Mouse (Mus musculus) heart, embryonic 10.5 days (tissue): ENCODE results near the gene Elovl7. TPM values are rescaled to one million over a fixed set of nuclear protein-coding genes. Genes with fewer than 3 reads are reported as not detected.
A peak's percentile ranks its signal among the peaks of the same experiment; 100 is the strongest.

Source experiments
- DNase-seq: peaks from one replicate; pipeline ENCODE4 v3.0.0-alpha.2; 2017; ENCODE audit warnings: low spot score
- H3K27ac ChIP-seq: fragments of 300-500 bp; sonication (generic); 2 replicates; pipeline ENCODE4 v1.5.1; 2016; ENCODE audit warnings: mild to moderate bottlenecking
- H3K27me3 ChIP-seq: fragments of 300-500 bp; sonication (generic); 2 replicates; pipeline ENCODE4 v1.6.1; 2016; ENCODE audit warnings: mild to moderate bottlenecking; ENCODE audit not compliant: poor library complexity, insufficient read depth, severe bottlenecking
- H3K36me3 ChIP-seq: fragments of 300-500 bp; sonication (generic); 2 replicates; pipeline ENCODE4 v1.6.1; 2016; ENCODE audit warnings: mild to moderate bottlenecking, moderate library complexity
- H3K4me1 ChIP-seq: fragments of 300-500 bp; sonication (generic); 2 replicates; pipeline ENCODE4 v1.6.1; 2016; ENCODE audit warnings: mild to moderate bottlenecking
- H3K4me3 ChIP-seq: fragments of 300-500 bp; sonication (generic); 2 replicates; pipeline ENCODE4 v1.5.1; 2016; ENCODE audit warnings: mild to moderate bottlenecking, moderate library complexity
- H3K9me3 ChIP-seq: fragments of 300-500 bp; sonication (generic); 2 replicates; pipeline ENCODE4 v1.6.1; 2016; ENCODE audit warnings: mild to moderate bottlenecking, moderate library complexity
- WGBS: fragments of 180-500 bp; shearing (Covaris S2); methylation state at CpG from one replicate; pipeline ENCODE4 v1.1.7; 2016; 5-methylcytosine and 5-hydroxymethylcytosine counted together
- polyA plus RNA-seq: library from polyadenylated mRNA; unstranded; fragments of >200 nt; fragmentation: Nextera tagmentation; extraction: Ambion mirVana; gene quantifications from 2 replicates; pipeline ENCODE4 v1.2.1, GENCODE M21; 2016

Gene Elovl7
- polyA plus RNA-seq, result 1.2 and 1.6 TPM in 2 replicates

- peaks cover 83% of the 10 kb centered on the region for H3K27me3 ChIP-seq
- H3K4me3 ChIP-seq, result peak within 1 kb of the TSS; percentile 77
- WGBS, result under 1% methylated on average over 40 of the region's 40 CpGs
- no peaks in the 10 kb centered on the region for H3K36me3 ChIP-seq
- peak; percentile 76 for DNase-seq
- H3K4me1 ChIP-seq, result peaks cover 16% of the 10 kb centered on the region
- no peaks in the 10 kb centered on the region for H3K9me3 ChIP-seq
- peak within 1 kb of the TSS; percentile 75 for H3K27ac ChIP-seq
Measured at GRCm38 (mm10) chr13:108214081-108214484, at the start of gene Elovl7. Gene Elovl7, plus strand, starts transcription at chr13:108214404.

- WGBS, result 93% methylated on average over 3 of the region's 3 CpGs
- Histone ChIP-seq H3K36me3 (peaks cover 15% of the 10 kb centered on the region; the same call in 1 of the 2 replicates), H3K27me3 (no peaks in the 10 kb centered on the region), H3K4me3 (no peak overlapping the region), H3K27ac (no peak overlapping the region), H3K4me1 (peaks cover 2% of the 10 kb centered on the region; the same call in 1 of the 2 replicates), H3K9me3 (no peaks in the 10 kb centered on the region)
- no peak for DNase-seq
Measured at GRCm38 (mm10) chr13:108164621-108165020, 49.6 kb upstream of the Elovl7 start.

GRCm38 (mm10) chr13:108170002-108170401, 44.2 kb upstream of the Elovl7 start:
- DNase-seq, result no peak
- 100% methylated on average over 1 of the region's 1 CpGs for WGBS
- no peak overlapping the region for H3K27ac ChIP-seq
- H3K27me3 ChIP-seq, result no peaks in the 10 kb centered on the region
- H3K9me3 ChIP-seq, result no peaks in the 10 kb centered on the region
- H3K36me3 ChIP-seq, result peaks cover 42% of the 10 kb centered on the region
- H3K4me3 ChIP-seq, result no peak overlapping the region
- no peaks in the 10 kb centered on the region for H3K4me1 ChIP-seq

- H3K4me1 ChIP-seq, result no peaks in the 10 kb centered on the region
- no peak overlapping the region for H3K27ac ChIP-seq
- DNase-seq, result no peak
- no peaks in the 10 kb centered on the region for H3K27me3 ChIP-seq
- H3K9me3 ChIP-seq, result no peaks in the 10 kb centered on the region
- H3K4me3 ChIP-seq, result no peak overlapping the region
- H3K36me3 ChIP-seq, result peaks cover 45% of the 10 kb centered on the region
- WGBS, result 77% methylated on average over 8 of the region's 8 CpGs
Measured at GRCm38 (mm10) chr13:108170511-108170910, 43.7 kb upstream of the Elovl7 start.

- H3K9me3 ChIP-seq, result no peaks in the 10 kb centered on the region
- H3K4me3 ChIP-seq, result no peak overlapping the region
- peaks cover 62% of the 10 kb centered on the region for H3K36me3 ChIP-seq
- no peaks in the 10 kb centered on the region for H3K4me1 ChIP-seq
- H3K27me3 ChIP-seq, result no peaks in the 10 kb centered on the region
- 84% methylated on average over 8 of the region's 8 CpGs for WGBS
- DNase-seq, result no peak
- no peak overlapping the region for H3K27ac ChIP-seq
Measured at GRCm38 (mm10) chr13:108179618-108180017, 34.6 kb upstream of the Elovl7 start.

GRCm38 (mm10) chr13:108180821-108181220, 33.4 kb upstream of the Elovl7 start:
- Histone ChIP-seq H3K27ac (no peak overlapping the region), H3K9me3 (no peaks in the 10 kb centered on the region), H3K36me3 (peaks cover 67% of the 10 kb centered on the region), H3K4me1 (no peaks in the 10 kb centered on the region), H3K4me3 (no peak overlapping the region), H3K27me3 (no peaks in the 10 kb centered on the region)
- DNase-seq, result no peak
- 68% methylated on average over 5 of the region's 5 CpGs for WGBS

- H3K36me3 ChIP-seq, result peaks cover 51% of the 10 kb centered on the region
- no peak overlapping the region for H3K27ac ChIP-seq
- H3K9me3 ChIP-seq, result no peaks in the 10 kb centered on the region
- no peak for DNase-seq
- no peak overlapping the region for H3K4me3 ChIP-seq
- no peaks in the 10 kb centered on the region for H3K4me1 ChIP-seq
- no peaks in the 10 kb centered on the region for H3K27me3 ChIP-seq
Measured at GRCm38 (mm10) chr13:108184743-108185255, 29.4 kb upstream of the Elovl7 start.

GRCm38 (mm10) chr13:108185530-108185929, 28.7 kb upstream of the Elovl7 start:
- 94% methylated on average over 3 of the region's 3 CpGs for WGBS
- no peak overlapping the region for H3K4me3 ChIP-seq
- no peaks in the 10 kb centered on the region for H3K27me3 ChIP-seq
- no peak for DNase-seq
- H3K27ac ChIP-seq, result no peak overlapping the region
- H3K36me3 ChIP-seq, result peaks cover 50% of the 10 kb centered on the region
- H3K4me1 ChIP-seq, result no peaks in the 10 kb centered on the region
- no peaks in the 10 kb centered on the region for H3K9me3 ChIP-seq

- no peak overlapping the region for H3K4me3 ChIP-seq
- H3K36me3 ChIP-seq, result peaks cover 29% of the 10 kb centered on the region
- no peaks in the 10 kb centered on the region for H3K27me3 ChIP-seq
- DNase-seq, result no peak
- 88% methylated on average over 4 of the region's 4 CpGs for WGBS
- H3K9me3 ChIP-seq, result no peaks in the 10 kb centered on the region
- H3K27ac ChIP-seq, result no peak overlapping the region
- H3K4me1 ChIP-seq, result no peaks in the 10 kb centered on the region
Measured at GRCm38 (mm10) chr13:108187994-108188393, 26.2 kb upstream of the Elovl7 start.

- DNase-seq, result no peak
- WGBS, result 58% methylated on average over 11 of the region's 11 CpGs
Measured at GRCm38 (mm10) chr13:108191074-108191720, 23.0 kb upstream of the Elovl7 start.

GRCm38 (mm10) chr13:108195474-108195873, 18.7 kb upstream of the Elovl7 start:
- DNase-seq, result no peak
- no peaks in the 10 kb centered on the region for H3K4me1 ChIP-seq
- H3K9me3 ChIP-seq, result no peaks in the 10 kb centered on the region
- WGBS, result 83% methylated on average over 6 of the region's 6 CpGs
- no peak overlapping the region for H3K4me3 ChIP-seq
- H3K27ac ChIP-seq, result no peak overlapping the region
- peaks cover 23% of the 10 kb centered on the region for H3K36me3 ChIP-seq
- no peaks in the 10 kb centered on the region for H3K27me3 ChIP-seq

More at GRCm38 (mm10) chr13:108191074-108191720, 23.0 kb upstream of the Elovl7 start:
- Histone ChIP-seq H3K4me1 (no peaks in the 10 kb centered on the region), H3K36me3 (peaks cover 28% of the 10 kb centered on the region), H3K27ac (no peak overlapping the region), H3K27me3 (no peaks in the 10 kb centered on the region), H3K4me3 (no peak overlapping the region), H3K9me3 (no peaks in the 10 kb centered on the region)

- no peak overlapping the region for H3K4me3 ChIP-seq
- no peaks in the 10 kb centered on the region for H3K4me1 ChIP-seq
- no peaks in the 10 kb centered on the region for H3K9me3 ChIP-seq
- H3K36me3 ChIP-seq, result no peaks in the 10 kb centered on the region
- peaks cover 3% of the 10 kb centered on the region; the same call in 1 of the 2 replicates for H3K27me3 ChIP-seq
- WGBS, result 84% methylated on average over 3 of the region's 3 CpGs
- H3K27ac ChIP-seq, result no peak overlapping the region
- DNase-seq, result no peak
Measured at GRCm38 (mm10) chr13:108204857-108205256, 9.3 kb upstream of the Elovl7 start.

GRCm38 (mm10) chr13:108207447-108207846, 6.8 kb upstream of the Elovl7 start:
- no peak overlapping the region for H3K4me3 ChIP-seq
- DNase-seq, result no peak
- no peaks in the 10 kb centered on the region for H3K36me3 ChIP-seq
- no peak overlapping the region for H3K27ac ChIP-seq
- no peaks in the 10 kb centered on the region for H3K9me3 ChIP-seq
- 80% methylated on average over 2 of the region's 2 CpGs for WGBS
- peaks cover 20% of the 10 kb centered on the region for H3K27me3 ChIP-seq
- H3K4me1 ChIP-seq, result no peaks in the 10 kb centered on the region
